Mouse (Mus musculus) heart, adult 2 months (tissue): ENCODE data around the gene Itgb6. TPM values are rescaled to one million over a fixed set of nuclear protein-coding genes. Genes with fewer than 3 reads are reported as not detected.

Experiments
- DNase-seq, 2 experiments: peaks; one replicate each; pipeline ENCODE4 v3.0.0; 2021
- H3K27ac ChIP-seq: fragments of 200-600 bp; 2 replicates; pipeline ENCODE4 v1.8.1; 2022
- H3K27me3 ChIP-seq: fragments of 200-500 bp; 2 replicates; pipeline ENCODE4 v1.6.1; 2012; ENCODE audit warnings: mild to moderate bottlenecking, low read length, inconsistent platforms, mixed read lengths; ENCODE audit not compliant: control insufficient read depth, insufficient read depth
- H3K36me3 ChIP-seq: fragments of 200-500 bp; 2 replicates; pipeline ENCODE4 v1.6.1; 2012; ENCODE audit warnings: low read length, inconsistent platforms; ENCODE audit not compliant: control insufficient read depth, insufficient read depth
- H3K4me1 ChIP-seq: fragments of 200-500 bp; 2 replicates; pipeline ENCODE4 v1.6.1; 2011; ENCODE audit warnings: low read length; ENCODE audit not compliant: control insufficient read depth, insufficient read depth
- H3K4me3 ChIP-seq: fragments of 200-600 bp; 2 replicates; pipeline ENCODE4 v1.8.1; 2022
- H3K79me2 ChIP-seq: fragments of 200-500 bp; replicated peaks from 2 replicates; pipeline ENCODE4 v1.6.1; 2012; ENCODE audit warnings: mild to moderate bottlenecking, inconsistent platforms, low read length, moderate library complexity, mixed read lengths; ENCODE audit not compliant: control insufficient read depth, insufficient read depth
- H3K9ac ChIP-seq: fragments of 200-500 bp; 2 replicates; pipeline ENCODE4 v1.6.1; 2012; ENCODE audit warnings: low read depth, mild to moderate bottlenecking, control low read depth, inconsistent platforms, low read length, mixed read lengths
- CTCF ChIP-seq: fragments of 200-600 bp; IDR thresholded peaks from 2 replicates; pipeline ENCODE4 v1.8.1; 2022; ENCODE audit warnings: antibody characterized with exemption, mild to moderate bottlenecking, moderate library complexity
- EP300 ChIP-seq: fragments of 200-500 bp; IDR thresholded peaks from 2 replicates; pipeline ENCODE4 v1.6.1; 2011; ENCODE audit warnings: low read depth, low read length, control low read depth; ENCODE audit not compliant: insufficient read depth
- POLR2A ChIP-seq: fragments of 200-500 bp; IDR thresholded peaks from 2 replicates; pipeline ENCODE4 v1.6.1; 2011; ENCODE audit warnings: mild to moderate bottlenecking, low read depth, low read length, control low read depth; ENCODE audit not compliant: insufficient read depth
- WGBS: fragments of 180-500 bp; shearing (Covaris S2); methylation state at CpG from one replicate; pipeline ENCODE4 v1.1.7; 2018; 5-methylcytosine and 5-hydroxymethylcytosine counted together
- intact Hi-C: fragments of 180-260 bp; cut with DNase I; formaldehyde crosslinking; loops from one replicate; pipeline ENCODE4 v1.15.1; 2025
- polyA plus RNA-seq: library from polyadenylated mRNA; depleted of rRNA; stranded (reverse); fragments of >200 nt; gene quantifications from 2 replicates; pipeline ENCODE4 v1.2.3, GENCODE M21; 2012
- total RNA-seq, 2 experiments: library from RNA; stranded (reverse); gene quantifications; 2 replicates each; pipeline ENCODE4 v1.2.3; 2021

Itgb6 gene
- total and polyA plus RNA-seq, 3 experiments, result 10.5 to 32.4 (median 21.0) TPM

GRCm38 (mm10) chr2:60685973-60686372 lies 36.5 kb downstream of the Itgb6 start:
- intact Hi-C loops, result no loop called here
- no peak overlapping the region for H3K4me3 ChIP-seq
- no peak overlapping the region for H3K9ac ChIP-seq
- H3K4me1 ChIP-seq, result peaks cover 3% of the 10 kb centered on the region
- DNase-seq, result no peak
- H3K79me2 ChIP-seq, result no peaks in the 10 kb centered on the region
- no peak overlapping the region for H3K27ac ChIP-seq
- no peak for TF ChIP-seq POLR2A
- TF ChIP-seq CTCF, result no peak
- no peak for TF ChIP-seq EP300
- H3K27me3 ChIP-seq, result no peaks in the 10 kb centered on the region
- H3K36me3 ChIP-seq, result no peaks in the 10 kb centered on the region

- intact Hi-C loops, result no loop called here
- Histone ChIP-seq H3K27ac (no peak overlapping the region), H3K4me3 (no peak overlapping the region), H3K36me3 (no peaks in the 10 kb centered on the region), H3K79me2 (no peaks in the 10 kb centered on the region), H3K9ac (no peak overlapping the region), H3K4me1 (peaks cover under 1% of the 10 kb centered on the region), H3K27me3 (no peaks in the 10 kb centered on the region)
- no peak for DNase-seq
- no peak for TF ChIP-seq POLR2A
- WGBS, result 69% methylated on average over 3 of the region's 3 CpGs
Measured at GRCm38 (mm10) chr2:60684168-60684567, 38.3 kb downstream of the Itgb6 start.

GRCm38 (mm10) chr2:60682554-60682953 lies 39.9 kb downstream of the Itgb6 start:
- Histone ChIP-seq H3K27ac (no peak overlapping the region), H3K9ac (no peak overlapping the region), H3K36me3 (no peaks in the 10 kb centered on the region), H3K4me1 (no peaks in the 10 kb centered on the region), H3K27me3 (no peaks in the 10 kb centered on the region), H3K4me3 (no peak overlapping the region), H3K79me2 (no peaks in the 10 kb centered on the region)
- intact Hi-C loops, result no loop called here
- DNase-seq, result no peak
- TF ChIP-seq EP300 (no peak), POLR2A (no peak), CTCF (no peak)
- 55% methylated on average over 2 of the region's 2 CpGs for WGBS

- Histone ChIP-seq H3K4me1 (no peaks in the 10 kb centered on the region), H3K9ac (no peak overlapping the region), H3K36me3 (no peaks in the 10 kb centered on the region), H3K79me2 (no peaks in the 10 kb centered on the region), H3K27me3 (no peaks in the 10 kb centered on the region), H3K4me3 (no peak overlapping the region), H3K27ac (no peak overlapping the region)
- 77% methylated on average over 7 of the region's 7 CpGs for WGBS
- no peak for DNase-seq
- intact Hi-C loops, result no loop called here
- no peak for TF ChIP-seq EP300
- TF ChIP-seq CTCF, result no peak
- no peak for TF ChIP-seq POLR2A
Measured at GRCm38 (mm10) chr2:60674413-60674812, 48.0 kb downstream of the Itgb6 start.

GRCm38 (mm10) chr2:60672973-60673954 lies 49.2 kb downstream of the Itgb6 start:
- no peaks in the 10 kb centered on the region for H3K27me3 ChIP-seq
- intact Hi-C loops, result no loop called here
- TF ChIP-seq EP300 (no peak), POLR2A (no peak), CTCF (no peak)
- H3K36me3 ChIP-seq, result no peaks in the 10 kb centered on the region
- H3K4me1 ChIP-seq, result no peaks in the 10 kb centered on the region
- no peaks in the 10 kb centered on the region for H3K79me2 ChIP-seq
- H3K9ac ChIP-seq, result no peak overlapping the region
- WGBS, result 74% methylated on average over 17 of the region's 17 CpGs
- no peak overlapping the region for H3K27ac ChIP-seq
- no peak for DNase-seq
- H3K4me3 ChIP-seq, result no peak overlapping the region

- no peaks in the 10 kb centered on the region for H3K27me3 ChIP-seq
- 91% methylated on average over 1 of the region's 1 CpGs for WGBS
- no peaks in the 10 kb centered on the region for H3K4me1 ChIP-seq
- intact Hi-C loops, result no loop called here
- no peaks in the 10 kb centered on the region for H3K79me2 ChIP-seq
- H3K9ac ChIP-seq, result no peak overlapping the region
- no peak for DNase-seq
- no peak overlapping the region for H3K4me3 ChIP-seq
- H3K36me3 ChIP-seq, result no peaks in the 10 kb centered on the region
- H3K27ac ChIP-seq, result no peak overlapping the region
- TF ChIP-seq EP300, result no peak
- TF ChIP-seq POLR2A, result no peak
- no peak for TF ChIP-seq CTCF
Measured at GRCm38 (mm10) chr2:60671215-60671614, 51.2 kb downstream of the Itgb6 start.
